Mouse (Mus musculus) erythroid progenitor cell, adult 5-6 weeks (primary cell): ENCODE results near the gene A430033K04Rik. TPM values are rescaled to one million over a fixed set of nuclear protein-coding genes. Genes with fewer than 3 reads are reported as not detected.

Experiments used
- ATAC-seq: replicated peaks from 2 replicates; pipeline ENCODE4 v1.8.0; 2016; ENCODE audit warnings: moderate number of reproducible peaks, mild to moderate bottlenecking, moderate TSS enrichment, inconsistent platforms; ENCODE audit not compliant: poor library complexity, low FRiP score, severe bottlenecking
- total RNA-seq, 2 experiments: library from RNA; stranded (forward) in 1 of 2; stranded (reverse) in 1 of 2; fragments of 150-400 nt in 1 of 2; fragments of 186-747, 209-891 nt in 1 of 2; gene quantifications; 2 replicates each; pipeline versions ENCODE4 v1.2.3 to v1.2.4; 2015 to 2017; ENCODE audit warnings: low replicate concordance in 2 of 2

The A430033K04Rik gene
- total RNA-seq, 2 experiments from 2014 or later: 6.7 to 7.9 TPM

DNA sequence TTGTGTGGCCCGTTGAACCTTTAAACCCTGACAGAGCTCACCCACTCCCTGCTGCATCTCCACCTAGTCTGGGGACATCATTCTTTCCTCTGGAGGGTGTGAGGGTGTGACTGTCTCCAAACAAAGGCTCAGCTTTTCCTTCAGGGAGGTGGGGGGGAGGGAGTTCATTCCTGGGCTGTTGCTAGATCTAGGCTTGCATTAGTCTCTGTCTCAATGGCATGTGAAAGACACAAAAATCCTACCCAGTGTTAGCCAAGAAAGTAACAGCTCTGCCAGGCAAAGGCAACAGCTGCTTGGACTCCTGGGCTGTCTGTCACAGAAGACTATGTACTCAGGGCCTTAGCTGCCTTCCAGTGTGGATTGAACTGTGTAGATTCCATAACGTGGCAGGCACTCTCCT is 71.4 kb downstream of the A430033K04Rik start:
- no peak for ATAC-seq

DNA sequence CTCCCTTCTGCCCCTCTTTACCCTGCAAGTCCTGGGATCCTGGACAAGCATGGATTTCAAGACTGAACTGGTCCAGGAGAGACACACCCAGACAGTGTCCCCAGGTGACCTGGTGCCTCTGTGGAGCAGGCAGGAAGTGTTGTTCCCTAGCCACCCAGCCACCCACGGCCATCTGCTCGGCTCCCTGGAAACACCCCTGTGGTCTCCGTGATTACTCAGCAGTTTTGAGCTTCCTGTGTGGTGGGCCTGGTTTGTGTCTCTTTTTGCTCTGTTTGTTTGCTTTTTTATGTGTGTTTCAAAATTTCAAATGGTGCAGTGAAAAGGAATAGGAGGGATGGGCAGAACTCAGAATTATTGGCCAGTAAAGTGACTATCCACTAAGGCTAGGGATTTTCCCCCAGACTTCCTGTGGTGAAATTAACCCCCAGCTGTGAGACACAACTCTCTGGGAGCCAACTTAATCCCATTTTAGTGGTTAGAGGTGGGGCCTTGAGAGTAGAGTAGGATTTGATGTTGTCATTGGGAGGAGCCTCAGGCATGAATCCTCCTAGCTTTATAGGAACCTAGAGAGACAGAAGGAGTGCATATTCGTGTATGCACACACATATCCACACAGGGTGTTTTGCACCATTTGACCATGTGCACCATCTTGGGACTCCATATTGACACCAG is 72.0 kb downstream of the A430033K04Rik start:
- ATAC-seq: no peak

DNA sequence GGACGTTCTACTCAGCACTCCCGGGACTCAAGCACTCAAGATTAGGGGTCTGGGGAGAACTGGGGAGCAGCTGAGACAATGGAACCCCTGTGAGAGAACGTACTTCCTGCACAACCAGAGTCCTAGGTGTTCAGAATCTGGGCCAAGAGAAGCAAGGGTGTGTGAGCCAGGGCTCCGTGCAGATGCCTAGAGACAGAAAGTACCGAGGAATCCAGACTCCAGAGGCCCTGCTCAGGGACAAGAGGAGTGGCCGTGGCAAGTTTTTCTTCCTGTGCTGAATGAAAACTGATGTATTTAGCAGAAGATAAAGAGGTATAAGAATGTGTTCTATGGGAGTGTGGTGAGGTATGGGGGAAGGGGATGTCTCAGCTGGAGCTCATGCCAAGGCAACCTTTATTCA is 74.8 kb downstream of the A430033K04Rik start:
- no peak for ATAC-seq

Other genes starting within 250 kb of the A430033K04Rik start
- gene Zfp157, start 181.4 kb upstream of the A430033K04Rik start, total RNA-seq (2015; ENCODE audit: low replicate concordance): 1.7 TPM in 1 of 2 replicates, not detected in the other
- gene Zfp157, start 181.4 kb upstream of the A430033K04Rik start, total RNA-seq (2017; ENCODE audit: low replicate concordance): 1.7 and 3.3 TPM in 2 replicates
- gene 1700123K08Rik, start 58.1 kb upstream of the A430033K04Rik start, total RNA-seq (2015; ENCODE audit: low replicate concordance): not detected in 2 replicates
- gene 1700123K08Rik, start 58.1 kb upstream of the A430033K04Rik start, total RNA-seq (2017; ENCODE audit: low replicate concordance): not detected in 2 replicates
- gene Zfp68, start 3.1 kb upstream of the A430033K04Rik start, total RNA-seq (2015; ENCODE audit: low replicate concordance): 24.7 and 25.9 TPM in 2 replicates
- gene Zfp68, start 3.1 kb upstream of the A430033K04Rik start, total RNA-seq (2017; ENCODE audit: low replicate concordance): 17.6 and 19.3 TPM in 2 replicates
- gene Fam20c, start 131.7 kb downstream of the A430033K04Rik start, total RNA-seq (2015; ENCODE audit: low replicate concordance): 0.84 and 2.2 TPM in 2 replicates
- 0.51 TPM in 1 of 2 replicates, not detected in the other for gene Fam20c, start 131.7 kb downstream of the A430033K04Rik start, total RNA-seq (2017; ENCODE audit: low replicate concordance)
- not detected in 2 replicates for gene Gm5294, start 197.2 kb downstream of the A430033K04Rik start, total RNA-seq (2015; ENCODE audit: low replicate concordance)
- gene Gm5294, start 197.2 kb downstream of the A430033K04Rik start, total RNA-seq (2017; ENCODE audit: low replicate concordance): not detected in 2 replicates